Mouse (Mus musculus) heart, adult 8-10 months (tissue): ENCODE data around the gene Slc30a2. TPM values are rescaled to one million over a fixed set of nuclear protein-coding genes. Genes with fewer than 3 reads are reported as not detected.
"Not testable (repeated sequence)": the region's sequence is repeated elsewhere in the genome, so short reads cannot be mapped to it uniquely, and the experiment has no call there.

Experiments
- DNase-seq: peaks from one replicate; pipeline ENCODE4 v3.0.0; 2022; ENCODE audit warnings: low spot score
- total RNA-seq, 4 experiments: library from RNA; stranded (reverse); gene quantifications; 2 replicates each; pipeline ENCODE4 v1.2.4; 2022

The Slc30a2 gene
- total RNA-seq, 4 experiments from 2014 or later, result 0.32 to 0.94 (median 0.55) TPM

GRCm38 (mm10) chr4:134356591-134357460 is 13.8 kb downstream of the Slc30a2 start:
- peak; percentile 67 for DNase-seq

GRCm38 (mm10) chr4:134357461-134357771 is 14.4 kb downstream of the Slc30a2 start:
- no peak for DNase-seq

GRCm38 (mm10) chr4:134359649-134360048 is 16.7 kb downstream of the Slc30a2 start:
- no peak for DNase-seq

- no peak for DNase-seq
Observed at GRCm38 (mm10) chr4:134361215-134361614, 18.2 kb downstream of the Slc30a2 start.

- no peak for DNase-seq
Observed at GRCm38 (mm10) chr4:134362124-134362523, 19.1 kb downstream of the Slc30a2 start.

- DNase-seq, result no peak
Observed at GRCm38 (mm10) chr4:134362586-134362985, 19.6 kb downstream of the Slc30a2 start.

- no peak for DNase-seq
Observed at GRCm38 (mm10) chr4:134365280-134365679, 22.3 kb downstream of the Slc30a2 start.

- DNase-seq, result no peak
Observed at GRCm38 (mm10) chr4:134370649-134371221, 27.8 kb downstream of the Slc30a2 start.

GRCm38 (mm10) chr4:134371316-134371855 is 28.4 kb downstream of the Slc30a2 start:
- no peak for DNase-seq

GRCm38 (mm10) chr4:134372294-134372747 is 29.3 kb downstream of the Slc30a2 start:
- peak; percentile 65 for DNase-seq

GRCm38 (mm10) chr4:134373295-134373694 is 30.3 kb downstream of the Slc30a2 start:
- DNase-seq, result no peak

GRCm38 (mm10) chr4:134374306-134374705 is 31.3 kb downstream of the Slc30a2 start:
- DNase-seq, result no peak

- DNase-seq, result no peak
Observed at GRCm38 (mm10) chr4:134378089-134378615, 35.2 kb downstream of the Slc30a2 start.

GRCm38 (mm10) chr4:134379510-134379909 is 36.5 kb downstream of the Slc30a2 start:
- no peak for DNase-seq

GRCm38 (mm10) chr4:134383750-134384149 is 40.8 kb downstream of the Slc30a2 start, which contains the start of gene Extl1:
TSS of gene Extl1 (minus strand) at chr4:134383850.
- DNase-seq, result not testable (repeated sequence)

GRCm38 (mm10) chr4:134387268-134387667 is 44.3 kb downstream of the Slc30a2 start:
- no peak for DNase-seq

- DNase-seq, result no peak
Observed at GRCm38 (mm10) chr4:134388397-134388796, 45.4 kb downstream of the Slc30a2 start.

- no peak for DNase-seq
Observed at GRCm38 (mm10) chr4:134391636-134392035, 48.7 kb downstream of the Slc30a2 start.

- no peak for DNase-seq
Observed at GRCm38 (mm10) chr4:134392595-134392994, 49.6 kb downstream of the Slc30a2 start.

GRCm38 (mm10) chr4:134393026-134393425 is 50.0 kb downstream of the Slc30a2 start:
- no peak for DNase-seq

GRCm38 (mm10) chr4:134395142-134395541 is 52.2 kb downstream of the Slc30a2 start:
- no peak for DNase-seq
